Mouse (Mus musculus) mouse trophoblast stem cell (cell line): Measurements from ENCODE around the gene Tmem216.

Experiments used
- in situ Hi-C, 2 experiments: fragments of 300-500 bp; cut with MseI, MboI; formaldehyde crosslinking; loops; 2 replicates in 1 of 2; 3 replicates in 1 of 2; pipeline ENCODE4 v1.15.1; 2025

Tmem216 gene

DNA sequence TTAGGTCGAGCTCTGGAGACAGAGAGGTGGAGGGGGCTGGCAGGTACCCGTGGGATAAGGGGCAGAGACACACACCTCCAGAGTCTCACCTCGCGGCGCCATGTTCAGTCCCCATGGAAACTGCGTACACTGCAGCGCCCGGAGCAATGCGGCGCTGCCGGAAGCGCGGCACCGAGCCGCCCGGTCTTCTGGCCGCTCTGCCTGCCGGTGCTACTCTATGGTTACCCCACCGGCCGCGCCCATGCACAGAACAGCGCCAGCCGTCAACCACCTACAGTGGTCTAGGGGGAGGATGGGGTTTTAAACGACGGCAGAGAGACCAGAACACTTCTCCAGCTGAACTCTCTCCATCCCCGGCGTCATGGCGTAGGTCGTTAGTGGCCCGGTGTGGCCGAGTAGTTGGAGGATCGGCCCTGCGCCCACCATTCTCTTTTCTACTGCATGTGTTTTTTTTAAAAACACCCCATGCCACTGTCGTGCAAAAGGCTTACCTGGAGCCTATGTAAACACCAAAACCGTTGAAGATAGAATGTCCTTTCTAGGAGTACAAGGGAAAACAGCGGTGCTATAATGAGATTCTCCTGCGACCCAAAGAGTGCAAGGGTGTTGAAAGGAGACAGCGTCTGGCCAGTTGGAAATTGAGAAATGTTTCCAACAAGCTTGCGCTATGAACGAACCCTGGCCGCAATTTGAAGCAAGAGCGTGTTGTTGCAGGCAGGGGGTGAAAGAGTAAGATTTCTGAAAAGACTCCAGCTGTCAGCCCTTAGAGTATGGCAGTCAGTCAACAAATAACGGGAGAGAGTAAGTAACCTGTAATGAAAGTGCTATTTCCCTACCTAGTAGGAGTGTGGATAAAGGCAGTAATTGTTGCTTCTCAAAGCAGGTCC, at the start of gene Tmem216:
TSS of gene Tmem216 (minus strand) at position 615 of the 887 bp plus-strand sequence.
- in situ Hi-C loops = no loop called here

GRCm38 (mm10) chr19:10605293-10605900, 49.4 kb upstream of the Tmem216 start, which contains the start of the genes Ddb1 and Tkfc:
TSS of gene Ddb1 (plus strand) at chr19:10605327.
TSS of gene Tkfc (minus strand) at chr19:10605654.
- in situ Hi-C loops = no loop called here

DNA sequence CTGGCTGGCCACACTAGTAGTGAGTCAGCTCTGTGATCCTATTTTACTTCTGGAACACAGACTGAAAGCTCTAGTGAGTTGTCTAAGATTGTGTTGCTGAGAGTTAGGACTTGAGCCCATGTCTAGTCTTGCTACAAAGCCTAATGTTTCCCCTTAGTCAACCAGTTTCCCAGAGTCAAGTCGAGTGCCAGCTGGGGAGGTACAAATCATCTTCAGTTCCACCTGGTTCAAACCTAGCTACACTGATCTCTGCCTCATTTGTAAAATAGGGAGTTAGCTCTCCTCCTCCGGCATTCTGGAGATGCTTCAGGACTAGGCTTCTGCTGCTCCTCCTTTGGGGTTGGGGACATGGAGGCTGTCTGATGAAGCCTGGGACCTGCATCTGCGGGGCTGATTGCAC, 48.5 kb upstream of the Tmem216 start:
- in situ Hi-C loops = loop anchor here (5.0 kb wide), 1 partner anchor 42 kb away; no protein-coding TSS in a partner anchor

- in situ Hi-C loops = loop anchor here (5.0 kb wide), 1 partner anchor 42 kb away; no protein-coding TSS in a partner anchor
Observed at GRCm38 (mm10) chr19:10603660-10604523, 47.9 kb upstream of the Tmem216 start.

GRCm38 (mm10) chr19:10602787-10603186, 46.7 kb upstream of the Tmem216 start:
- in situ Hi-C loops = loop anchor here (5.0 kb wide), 1 partner anchor 40 kb away; no protein-coding TSS in a partner anchor

GRCm38 (mm10) chr19:10602247-10602769, 46.3 kb upstream of the Tmem216 start:
- in situ Hi-C loops = loop anchor here (5.0 kb wide), 1 partner anchor 40 kb away; no protein-coding TSS in a partner anchor

DNA sequence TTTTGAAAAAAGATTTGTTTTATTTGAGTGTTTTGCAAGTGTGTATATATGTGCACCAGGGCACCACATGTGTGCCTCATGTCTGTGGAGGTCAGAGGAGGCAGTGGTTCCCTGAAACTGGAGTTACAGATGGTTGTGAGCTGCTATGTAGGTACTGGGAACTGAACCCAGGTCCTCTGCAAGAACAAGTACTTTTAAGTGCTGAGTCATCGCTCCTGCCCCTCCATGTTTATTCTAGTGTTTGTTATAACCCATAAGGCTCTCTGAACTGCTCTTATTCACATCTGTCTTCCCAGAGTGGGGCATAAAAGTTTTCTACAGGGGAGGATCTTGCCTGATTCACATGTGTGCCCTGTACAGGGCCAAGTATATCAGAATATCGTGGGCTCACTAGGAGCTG, 43.6 kb upstream of the Tmem216 start:
- in situ Hi-C loops = loop anchor here (5.0 kb wide), 1 partner anchor 37 kb away; no protein-coding TSS in a partner anchor

DNA sequence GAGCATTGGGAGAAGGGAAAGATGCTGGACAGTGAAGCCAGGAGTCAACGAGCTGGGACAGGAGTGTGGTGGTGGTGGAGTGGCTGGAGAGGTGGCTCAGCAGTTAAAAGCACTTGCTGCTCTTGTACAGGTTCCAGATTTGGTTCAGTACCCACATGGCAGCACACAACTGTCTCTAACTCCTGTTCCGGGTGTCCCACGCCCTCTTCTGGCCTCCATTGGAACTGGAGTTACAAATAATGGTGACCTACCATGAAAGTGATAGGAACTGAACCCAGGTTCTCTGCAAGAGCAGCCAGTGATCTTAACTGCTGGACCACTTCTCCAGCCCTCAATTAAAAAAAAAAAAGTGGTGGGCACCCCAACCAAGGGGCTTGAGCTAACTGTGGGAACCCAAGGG, 42.1 kb upstream of the Tmem216 start:
- in situ Hi-C loops = no loop called here

DNA sequence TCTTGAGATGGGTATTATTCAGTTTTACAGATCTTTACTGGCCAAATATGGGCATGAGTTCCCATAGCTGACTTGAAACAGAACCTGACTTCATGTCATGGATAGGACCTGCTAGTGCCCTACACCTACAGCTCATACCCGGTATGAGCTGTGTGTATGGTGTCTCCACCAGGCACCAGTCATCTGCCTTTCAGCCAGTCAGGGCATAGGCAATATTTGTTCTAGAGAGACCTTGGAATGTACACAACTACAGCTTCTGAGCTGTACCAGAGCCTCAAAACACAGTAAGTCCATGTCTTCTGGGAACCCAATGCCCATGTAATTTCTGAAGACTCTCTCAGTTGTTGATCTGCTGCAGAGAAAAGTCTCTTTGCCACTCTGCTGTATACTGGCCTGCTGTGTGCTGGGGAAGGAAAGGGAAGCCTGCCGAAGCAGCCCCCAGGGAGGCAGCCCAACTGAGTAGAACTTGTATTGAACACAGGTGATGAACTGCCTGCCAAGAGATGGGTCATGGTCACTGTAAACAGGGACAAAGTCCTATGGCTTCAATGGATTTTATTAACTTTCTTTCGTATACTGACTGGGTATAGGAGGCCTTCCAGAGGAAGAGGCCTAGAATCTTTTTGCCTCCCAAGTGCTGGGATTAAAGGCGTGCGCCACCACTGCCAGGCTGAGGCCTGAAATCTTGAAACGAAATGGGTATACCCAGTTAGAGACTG, 35.8 kb upstream of the Tmem216 start:
- in situ Hi-C loops = no loop called here

DNA sequence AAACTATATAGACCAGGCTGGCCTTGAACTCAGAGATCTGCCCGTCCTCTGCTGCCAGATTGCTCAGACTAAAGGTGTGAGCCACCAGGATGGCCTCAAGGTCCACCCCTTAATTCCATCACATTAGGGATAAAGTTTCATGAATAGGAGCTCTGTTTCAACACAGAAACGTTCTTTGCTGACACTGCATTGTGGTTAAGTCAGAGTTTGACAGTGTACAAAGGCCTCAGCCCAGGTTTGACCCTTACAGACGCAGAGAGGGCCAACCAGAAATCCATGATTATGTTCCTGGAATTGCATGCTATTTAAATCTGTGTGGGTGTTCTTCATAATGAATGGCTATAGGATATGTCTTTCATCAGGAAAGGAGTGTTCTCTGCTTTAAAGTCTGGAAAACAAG, 34.3 kb upstream of the Tmem216 start:
- in situ Hi-C loops = no loop called here

DNA sequence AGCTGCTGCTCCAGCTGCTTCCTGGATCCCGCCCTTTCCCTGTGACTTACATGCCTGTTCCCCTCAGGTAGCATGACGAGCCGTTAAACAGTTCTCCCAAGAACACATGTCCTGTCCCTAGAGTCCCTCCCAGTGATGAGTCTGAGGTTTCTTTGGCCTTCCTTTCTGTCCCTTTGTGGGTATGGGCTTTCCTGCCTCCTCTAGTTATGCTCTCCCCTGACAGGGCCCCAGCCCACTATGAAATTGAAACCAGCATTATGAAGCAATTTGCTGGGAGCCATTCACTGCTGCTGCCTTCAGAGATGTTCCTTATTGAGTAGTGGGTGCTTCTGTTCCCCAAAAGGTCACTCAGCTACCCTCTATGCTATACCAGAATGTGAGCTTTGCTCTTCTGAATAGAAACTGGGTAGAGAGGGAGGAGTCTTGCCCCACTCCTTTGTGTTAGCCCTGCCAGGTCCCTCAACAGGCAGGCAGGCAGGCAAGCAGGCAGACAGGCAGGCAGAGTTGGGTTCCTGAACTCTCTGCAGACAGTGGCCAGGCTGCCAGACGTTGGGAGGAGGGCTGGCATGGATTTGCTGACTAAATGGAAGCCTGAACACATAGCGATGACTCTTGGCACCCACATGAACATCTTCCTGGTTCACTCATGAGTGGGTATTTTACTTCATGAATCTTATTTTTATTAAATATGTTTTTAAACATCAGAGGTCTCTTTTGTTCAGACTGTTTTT, 33.3 kb upstream of the Tmem216 start:
- in situ Hi-C loops = no loop called here

- in situ Hi-C loops = no loop called here
Observed at GRCm38 (mm10) chr19:10587231-10587630, 31.2 kb upstream of the Tmem216 start.

DNA sequence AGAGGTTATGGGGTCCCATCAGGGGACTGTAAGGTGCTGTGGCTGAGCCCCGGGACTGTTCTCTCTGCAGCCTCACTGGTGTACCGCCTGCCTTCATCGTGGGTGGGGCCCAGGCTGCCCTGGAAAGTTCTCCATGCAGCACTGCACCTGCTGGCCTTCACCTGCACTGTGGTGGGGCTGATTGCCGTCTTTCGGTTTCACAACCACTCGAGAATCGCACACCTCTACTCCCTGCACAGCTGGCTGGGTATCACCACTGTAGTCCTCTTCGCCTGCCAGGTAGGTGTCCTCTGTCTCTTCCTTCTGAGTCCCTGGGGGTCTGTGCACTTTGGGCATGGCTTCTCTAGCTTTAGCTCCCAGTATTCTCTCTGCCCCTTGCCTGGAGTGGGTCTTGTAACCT, 29.1 kb upstream of the Tmem216 start:
- in situ Hi-C loops = no loop called here

DNA sequence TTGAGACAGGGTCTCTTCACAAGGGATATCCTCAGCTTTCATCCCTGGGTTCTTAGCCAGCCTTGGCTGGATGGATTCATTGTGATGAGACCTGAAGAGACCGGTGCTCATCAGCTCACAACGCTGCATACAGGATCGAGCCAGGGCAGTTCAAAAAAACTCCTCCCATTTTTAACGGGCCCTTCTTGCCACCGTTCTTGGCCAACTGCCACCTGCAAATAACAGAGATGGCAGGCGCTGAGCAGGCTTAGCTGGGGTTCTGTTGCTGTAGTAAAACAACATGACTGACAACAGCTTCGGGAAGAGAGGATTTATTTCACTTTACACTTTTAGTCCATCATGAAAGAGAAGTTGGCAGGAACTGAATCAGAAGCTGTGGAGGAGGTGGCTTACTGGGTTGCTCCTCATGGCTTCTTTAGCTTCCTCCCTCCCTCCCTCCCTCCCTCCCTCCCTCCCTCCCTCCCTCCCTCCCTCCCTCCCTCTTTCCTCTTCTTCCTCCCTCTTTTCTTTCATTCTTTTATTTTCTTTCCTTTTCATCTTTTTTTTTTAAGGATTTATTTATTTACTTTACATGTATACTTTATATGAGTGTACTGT, 27.6 kb upstream of the Tmem216 start:
- in situ Hi-C loops = no loop called here

GRCm38 (mm10) chr19:10581984-10582383, 25.9 kb upstream of the Tmem216 start:
- in situ Hi-C loops = no loop called here

- in situ Hi-C loops = no loop called here
Observed at GRCm38 (mm10) chr19:10580761-10581160, 24.7 kb upstream of the Tmem216 start.

- in situ Hi-C loops = no loop called here
Observed at GRCm38 (mm10) chr19:10580102-10580501, 24.1 kb upstream of the Tmem216 start.

GRCm38 (mm10) chr19:10576690-10577561, 20.9 kb upstream of the Tmem216 start, which contains the start of the genes Cyb561a3 and Tmem138:
TSS of gene Cyb561a3 (plus strand) at chr19:10577172.
TSS of gene Tmem138 (minus strand) at chr19:10577362.
- in situ Hi-C loops = no loop called here
